Mouse (Mus musculus) heart, adult 2 months (tissue): ENCODE measurements at regions not wholly inside any gene's neighbourhood (a gene's known extent, or its start where the extent isn't known, plus 50 kb on each side); places are given as distances from the start of the nearest gene placed in this dataset.

Source experiments
- DNase-seq, 2 experiments: peaks; one replicate each; pipeline ENCODE4 v3.0.0; 2021
- H3K27ac ChIP-seq: fragments of 200-600 bp; 2 replicates; pipeline ENCODE4 v1.8.1; 2022
- H3K27me3 ChIP-seq: fragments of 200-500 bp; 2 replicates; pipeline ENCODE4 v1.6.1; 2012; ENCODE audit warnings: mild to moderate bottlenecking, low read length, inconsistent platforms, mixed read lengths; ENCODE audit not compliant: control insufficient read depth, insufficient read depth
- H3K36me3 ChIP-seq: fragments of 200-500 bp; 2 replicates; pipeline ENCODE4 v1.6.1; 2012; ENCODE audit warnings: low read length, inconsistent platforms; ENCODE audit not compliant: control insufficient read depth, insufficient read depth
- H3K4me1 ChIP-seq: fragments of 200-500 bp; 2 replicates; pipeline ENCODE4 v1.6.1; 2011; ENCODE audit warnings: low read length; ENCODE audit not compliant: control insufficient read depth, insufficient read depth
- H3K4me3 ChIP-seq: fragments of 200-600 bp; 2 replicates; pipeline ENCODE4 v1.8.1; 2022
- H3K79me2 ChIP-seq: fragments of 200-500 bp; replicated peaks from 2 replicates; pipeline ENCODE4 v1.6.1; 2012; ENCODE audit warnings: mild to moderate bottlenecking, inconsistent platforms, low read length, moderate library complexity, mixed read lengths; ENCODE audit not compliant: control insufficient read depth, insufficient read depth
- H3K9ac ChIP-seq: fragments of 200-500 bp; 2 replicates; pipeline ENCODE4 v1.6.1; 2012; ENCODE audit warnings: low read depth, mild to moderate bottlenecking, control low read depth, inconsistent platforms, low read length, mixed read lengths
- CTCF ChIP-seq: fragments of 200-600 bp; IDR thresholded peaks from 2 replicates; pipeline ENCODE4 v1.8.1; 2022; ENCODE audit warnings: antibody characterized with exemption, mild to moderate bottlenecking, moderate library complexity
- EP300 ChIP-seq: fragments of 200-500 bp; IDR thresholded peaks from 2 replicates; pipeline ENCODE4 v1.6.1; 2011; ENCODE audit warnings: low read depth, low read length, control low read depth; ENCODE audit not compliant: insufficient read depth
- POLR2A ChIP-seq: fragments of 200-500 bp; IDR thresholded peaks from 2 replicates; pipeline ENCODE4 v1.6.1; 2011; ENCODE audit warnings: mild to moderate bottlenecking, low read depth, low read length, control low read depth; ENCODE audit not compliant: insufficient read depth
- WGBS: fragments of 180-500 bp; shearing (Covaris S2); methylation state at CpG from one replicate; pipeline ENCODE4 v1.1.7; 2018; 5-methylcytosine and 5-hydroxymethylcytosine counted together
- intact Hi-C: fragments of 180-260 bp; cut with DNase I; formaldehyde crosslinking; loops from one replicate; pipeline ENCODE4 v1.15.1; 2025

GRCm38 (mm10) chrX:12322453-12322852 is 162.3 kb upstream of the Bcor start:
- Histone ChIP-seq H3K79me2 (no peaks in the 10 kb centered on the region), H3K4me3 (no peak overlapping the region), H3K9ac (no peak overlapping the region), H3K27ac (no peak overlapping the region), H3K4me1 (no peaks in the 10 kb centered on the region), H3K27me3 (no peaks in the 10 kb centered on the region), H3K36me3 (no peaks in the 10 kb centered on the region)
- intact Hi-C loops = no loop called here
- WGBS = 67% methylated on average over 1 of the region's 1 CpGs
- DNase-seq = peak in 1 of 2 experiments; percentile 25
- TF ChIP-seq POLR2A = no peak
- no peak for TF ChIP-seq CTCF
- no peak for TF ChIP-seq EP300

GRCm38 (mm10) chrX:12323268-12323667 is 163.1 kb upstream of the Bcor start:
- no peak overlapping the region for H3K9ac ChIP-seq
- TF ChIP-seq EP300 (no peak), POLR2A (no peak), CTCF (no peak)
- H3K4me1 ChIP-seq = no peaks in the 10 kb centered on the region
- no peak overlapping the region for H3K4me3 ChIP-seq
- 88% methylated on average over 3 of the region's 3 CpGs for WGBS
- DNase-seq = no peak
- H3K79me2 ChIP-seq = no peaks in the 10 kb centered on the region
- H3K27me3 ChIP-seq = no peaks in the 10 kb centered on the region
- no peaks in the 10 kb centered on the region for H3K36me3 ChIP-seq
- no peak overlapping the region for H3K27ac ChIP-seq
- intact Hi-C loops = no loop called here

GRCm38 (mm10) chrX:12323812-12324211 is 163.7 kb upstream of the Bcor start:
- intact Hi-C loops = no loop called here
- DNase-seq = no peak
- no peaks in the 10 kb centered on the region for H3K36me3 ChIP-seq
- no peaks in the 10 kb centered on the region for H3K4me1 ChIP-seq
- no peak overlapping the region for H3K4me3 ChIP-seq
- no peak overlapping the region for H3K27ac ChIP-seq
- no peaks in the 10 kb centered on the region for H3K27me3 ChIP-seq
- WGBS = 75% methylated on average over 6 of the region's 6 CpGs
- no peak overlapping the region for H3K9ac ChIP-seq
- no peak for TF ChIP-seq POLR2A
- TF ChIP-seq EP300 = no peak
- no peak for TF ChIP-seq CTCF
- no peaks in the 10 kb centered on the region for H3K79me2 ChIP-seq

GRCm38 (mm10) chrX:12327464-12327863 is 167.3 kb upstream of the Bcor start:
- H3K9ac ChIP-seq = no peak overlapping the region
- no peak for DNase-seq
- H3K27ac ChIP-seq = no peak overlapping the region
- 69% methylated on average over 4 of the region's 4 CpGs for WGBS
- TF ChIP-seq EP300 (no peak), CTCF (no peak), POLR2A (no peak)
- H3K4me1 ChIP-seq = no peaks in the 10 kb centered on the region
- H3K4me3 ChIP-seq = no peak overlapping the region
- no peaks in the 10 kb centered on the region for H3K36me3 ChIP-seq
- intact Hi-C loops = no loop called here
- H3K27me3 ChIP-seq = no peaks in the 10 kb centered on the region
- no peaks in the 10 kb centered on the region for H3K79me2 ChIP-seq

GRCm38 (mm10) chrX:12340561-12340960 is 180.4 kb upstream of the Bcor start:
- Histone ChIP-seq H3K9ac (no peak overlapping the region), H3K79me2 (no peaks in the 10 kb centered on the region), H3K27me3 (no peaks in the 10 kb centered on the region), H3K27ac (no peak overlapping the region), H3K4me3 (no peak overlapping the region), H3K4me1 (no peaks in the 10 kb centered on the region), H3K36me3 (no peaks in the 10 kb centered on the region)
- WGBS = 78% methylated on average over 9 of the region's 9 CpGs
- no peak for TF ChIP-seq POLR2A
- no peak for TF ChIP-seq CTCF
- TF ChIP-seq EP300 = no peak
- DNase-seq = peak in 1 of 2 experiments; percentile 2
- intact Hi-C loops = no loop called here

- no peaks in the 10 kb centered on the region for H3K36me3 ChIP-seq
- no peak overlapping the region for H3K27ac ChIP-seq
- no peak for DNase-seq
- intact Hi-C loops = no loop called here
- no peaks in the 10 kb centered on the region for H3K4me1 ChIP-seq
- no peak overlapping the region for H3K9ac ChIP-seq
- H3K4me3 ChIP-seq = no peak overlapping the region
- WGBS = 65% methylated on average over 5 of the region's 5 CpGs
- TF ChIP-seq EP300 (no peak), POLR2A (no peak), CTCF (no peak)
- no peaks in the 10 kb centered on the region for H3K79me2 ChIP-seq
- H3K27me3 ChIP-seq = no peaks in the 10 kb centered on the region
Measured at GRCm38 (mm10) chrX:12341356-12341965, 181.3 kb upstream of the Bcor start.
